9 mouse cellular contexts compared by ENCODE assay signal in genomic region chrX:136820250-136820649, GRCm38 (mm10). TPM values are rescaled to one million over a fixed set of nuclear protein-coding genes. Genes with fewer than 3 reads are reported as not detected.
DNase-seq lines count a peak whose midpoint lies in the region; ATAC-seq lines count a peak whose summit lies in the region.
"Had no signal": no experiment of that assay in that cellular context is flagged by ENCODE, and none has a peak within 500 bp of the region (broad histone marks: within the 10 kb centered on the region; RNA-seq: fewer than 3 reads in every experiment).

No protein-coding gene starts in this region.

- peak; percentile 5 to 38 for DNase-seq in CD8-positive naive resting alpha-beta T cell, adult 2 months (ENCODE audit: low read depth in 2 of 2, low spot score in 2 of 2)
- peak; percentile 73 for DNase-seq in adrenal gland, postnatal 14 days
- peak; percentile 69 for DNase-seq in embryonic facial prominence, embryonic 10.5 days (ENCODE audit: low spot score)
- peak; percentile 77 for DNase-seq in heart, embryonic 10.5 days (ENCODE audit: low spot score)
- peak; percentile 59 to 89 for DNase-seq in layer of hippocampus, adult 18-20 months (ENCODE audit: low spot score in 2 of 2)
- peak; percentile 61 for DNase-seq in ovary, postnatal 14 days (ENCODE audit: low spot score)
- DNase-seq in thymus, postnatal 14 days, result peak; percentile 67

- no peak overlapping the region for H3K4me3 ChIP-seq in embryonic facial prominence, embryonic 10.5 days
- H3K4me3 ChIP-seq in heart, embryonic 10.5 days, result no peak overlapping the region
- no peak overlapping the region for H3K4me3 ChIP-seq in lung, embryonic 16.5 days (ENCODE audit: low read length)
- H3K4me3 ChIP-seq: heart, embryonic 15.5 days had no signal

- WGBS in embryonic facial prominence, embryonic 10.5 days, result 8% methylated on average over 1 of the region's 1 CpGs
- WGBS in heart, embryonic 10.5 days, result 23% methylated on average over 1 of the region's 1 CpGs
- 14% methylated on average over 1 of the region's 1 CpGs for WGBS in lung, embryonic 16.5 days

- peak overlapping the region; percentile 65; the same call in 1 of the 2 replicates for H3K27ac ChIP-seq in embryonic facial prominence, embryonic 10.5 days (replicated peaks)
- H3K27ac ChIP-seq in heart, embryonic 10.5 days, result no peak overlapping the region
- H3K27ac ChIP-seq in lung, embryonic 16.5 days (ENCODE audit: low read length), result no peak overlapping the region
- H3K27ac ChIP-seq: heart, embryonic 15.5 days had no signal

- H3K27me3 ChIP-seq in embryonic facial prominence, embryonic 10.5 days (replicated peaks; ENCODE audit: low read depth, poor library complexity, severe bottlenecking), result peaks cover 78% of the 10 kb centered on the region
- H3K27me3 ChIP-seq in heart, embryonic 10.5 days (ENCODE audit: insufficient read depth, poor library complexity, severe bottlenecking), result peaks cover 3% of the 10 kb centered on the region; the same call in 1 of the 2 replicates
- H3K27me3 ChIP-seq in lung, embryonic 16.5 days (ENCODE audit: control insufficient read depth, insufficient read depth, low read depth, low read length), result no peaks in the 10 kb centered on the region; the same call in 1 of the 2 replicates
- H3K27me3 ChIP-seq: heart, embryonic 15.5 days had no signal

- no peak overlapping the region for H3K9ac ChIP-seq in lung, embryonic 16.5 days (ENCODE audit: low read length)
- H3K9ac ChIP-seq: heart, embryonic 15.5 days had no signal

- no peaks in the 10 kb centered on the region for H3K36me3 ChIP-seq in embryonic facial prominence, embryonic 10.5 days (replicated peaks)
- H3K36me3 ChIP-seq in heart, embryonic 10.5 days, result no peaks in the 10 kb centered on the region
- H3K36me3 ChIP-seq in lung, embryonic 16.5 days (ENCODE audit: control insufficient read depth, insufficient read depth, low read length), result no peaks in the 10 kb centered on the region
- H3K36me3 ChIP-seq: heart, embryonic 15.5 days had no signal

- H3K4me1 ChIP-seq in embryonic facial prominence, embryonic 10.5 days, result 0 out of 2 replicates have a peak, but pooled peaks cover 4% of the 10 kb centered on the region
- H3K4me1 ChIP-seq in heart, embryonic 10.5 days, result no peaks in the 10 kb centered on the region
- H3K4me1 ChIP-seq in lung, embryonic 16.5 days (replicated peaks; ENCODE audit: control insufficient read depth, insufficient read depth, low read length), result no peaks in the 10 kb centered on the region
- H3K4me1 ChIP-seq: heart, embryonic 15.5 days had no signal

- no peaks in the 10 kb centered on the region for H3K9me3 ChIP-seq in embryonic facial prominence, embryonic 10.5 days
- no peaks in the 10 kb centered on the region for H3K9me3 ChIP-seq in heart, embryonic 10.5 days
- H3K9me3 ChIP-seq in lung, embryonic 16.5 days (ENCODE audit: control insufficient read depth, low read length), result no peaks in the 10 kb centered on the region
- H3K9me3 ChIP-seq: heart, embryonic 15.5 days had no signal

- H3K4me2 ChIP-seq in lung, embryonic 16.5 days (ENCODE audit: low read depth, low read length), result no peak overlapping the region
- H3K4me2 ChIP-seq: heart, embryonic 15.5 days had no signal

- peak; percentile 59; the same call in 1 of the 2 replicates for ATAC-seq in lung, embryonic 16.5 days (ENCODE audit: low read depth)

RNA-seq across cellular contexts. Expression of gene Plp1, which starts 2.2 kb away (rescaled TPM):
- 5.2 and 8.1 TPM in 2 replicates for total RNA-seq in adrenal gland, postnatal 14 days (2021)
- polyA plus RNA-seq in embryonic facial prominence, embryonic 10.5 days (2016; fragmentation: Nextera tagmentation; extraction: Ambion mirVana), result 11.4 and 11.7 TPM in 2 replicates
- 2.7 and 3.2 TPM in 2 replicates for polyA plus RNA-seq in heart, embryonic 10.5 days (2016; fragmentation: Nextera tagmentation; extraction: Ambion mirVana)
- 100 to 1,000 TPM; 682 to 762 TPM for total RNA-seq in layer of hippocampus, adult 18-20 months (2021)
- polyA plus RNA-seq in lung, embryonic 16.5 days (2015; fragmentation: Nextera tagmentation; extraction: Ambion mirVana), result 3.3 and 3.4 TPM in 2 replicates

RNA-seq across cellular contexts. Expression of gene Glra4, which starts 40.3 kb away (rescaled TPM):
- not detected in 2 replicates for total RNA-seq in adrenal gland, postnatal 14 days (2021)
- polyA plus RNA-seq in embryonic facial prominence, embryonic 10.5 days (2016; fragmentation: Nextera tagmentation; extraction: Ambion mirVana), result 0.08 TPM in 1 of 2 replicates, not detected in the other
- polyA plus RNA-seq in heart, embryonic 10.5 days (2016; fragmentation: Nextera tagmentation; extraction: Ambion mirVana), result 0.15 and 0.21 TPM in 2 replicates
- under 1 TPM in 1 of 2 experiments, not detected in 1; 0.35 TPM for total RNA-seq in layer of hippocampus, adult 18-20 months (2021)
- polyA plus RNA-seq in lung, embryonic 16.5 days (2015; fragmentation: Nextera tagmentation; extraction: Ambion mirVana), result 0.10 and 0.15 TPM in 2 replicates
- polyA plus RNA-seq: heart, embryonic 15.5 days had no signal

RNA-seq across cellular contexts. Expression of gene Rab9b, which starts 48.3 kb away (rescaled TPM):
- total RNA-seq in adrenal gland, postnatal 14 days (2021), result 0.56 and 0.68 TPM in 2 replicates
- 0.35 and 0.56 TPM in 2 replicates for polyA plus RNA-seq in embryonic facial prominence, embryonic 10.5 days (2016; fragmentation: Nextera tagmentation; extraction: Ambion mirVana)
- 0.05 and 0.20 TPM in 2 replicates for polyA plus RNA-seq in heart, embryonic 10.5 days (2016; fragmentation: Nextera tagmentation; extraction: Ambion mirVana)
- 10 to 100 TPM; 16.9 to 30.6 TPM for total RNA-seq in layer of hippocampus, adult 18-20 months (2021)
- 0.10 and 0.11 TPM in 2 replicates for polyA plus RNA-seq in lung, embryonic 16.5 days (2015; fragmentation: Nextera tagmentation; extraction: Ambion mirVana)

Comparison
In these comparisons a context has a peak if more than half of its experiments do, and no peak if none do; other contexts are left out.
1. DNase-seq: peak in every context shown above with its lines; median percentile 77 in heart, embryonic 10.5 days; 74 in layer of hippocampus, adult 18-20 months; 73 in adrenal gland, postnatal 14 days; 69 in embryonic facial prominence, embryonic 10.5 days; 67 in thymus, postnatal 14 days; 61 in ovary, postnatal 14 days; 22 in CD8-positive naive resting alpha-beta T cell, adult 2 months.